In genomic region chr17:10389740-10390139, GRCm38 (mm10) we compare ENCODE assay signal across 8 mouse cellular contexts.
DNase-seq lines count a peak whose midpoint lies in the region; ATAC-seq and TF ChIP-seq lines count a peak whose summit lies in the region.

No protein-coding gene starts in this region.

- no peak overlapping the region for H3K9ac ChIP-seq in kidney, postnatal 0 days (ENCODE audit: low read depth, low read length)
- peak overlapping the region; percentile 52 for H3K9ac ChIP-seq in heart, embryonic 12.5 days
- H3K9ac ChIP-seq in limb, embryonic 13.5 days: no peak overlapping the region

- H3K27ac ChIP-seq in kidney, postnatal 0 days: peak overlapping the region; percentile 78
- H3K27ac ChIP-seq in brown adipose tissue, adult 24 weeks (replicated peaks; ENCODE audit: low read depth, low read length): peak overlapping the region; percentile 91
- peak overlapping the region; percentile 98 for H3K27ac ChIP-seq in heart, embryonic 12.5 days (ENCODE audit: poor library complexity, severe bottlenecking)
- H3K27ac ChIP-seq in limb, embryonic 13.5 days: peak overlapping the region; percentile 86; the same call in 1 of the 2 replicates

- H3K4me1 ChIP-seq in kidney, postnatal 0 days (replicated peaks; ENCODE audit: insufficient read depth, low read length): no peaks in the 10 kb centered on the region
- peaks cover 25% of the 10 kb centered on the region for H3K4me1 ChIP-seq in brown adipose tissue, adult 24 weeks (ENCODE audit: control insufficient read depth, insufficient read depth, insufficient read length, low read length)
- H3K4me1 ChIP-seq in heart, embryonic 12.5 days (replicated peaks): peaks cover 67% of the 10 kb centered on the region
- H3K4me1 ChIP-seq in limb, embryonic 13.5 days: peaks cover 10% of the 10 kb centered on the region

- H3K4me3 ChIP-seq in kidney, postnatal 0 days (replicated peaks; ENCODE audit: low read depth, low read length): no peak overlapping the region
- H3K4me3 ChIP-seq in brown adipose tissue, adult 24 weeks (ENCODE audit: insufficient read depth, low read depth, low read length): no peak overlapping the region
- no peak overlapping the region for H3K4me3 ChIP-seq in heart, embryonic 12.5 days
- no peak overlapping the region for H3K4me3 ChIP-seq in limb, embryonic 13.5 days

- no peak for DNase-seq in kidney, postnatal 0 days (ENCODE audit: low spot score)
- no peak for DNase-seq in kidney, adult 8-10 months
- no peak for DNase-seq in urinary bladder, postnatal 10 days (ENCODE audit: low spot score)
- no peak for DNase-seq in left cerebral cortex, postnatal 36 days (ENCODE audit: low spot score in 2 of 2)
- no peak for DNase-seq in layer of hippocampus, postnatal 10 days (ENCODE audit: low spot score in 2 of 2)

- WGBS in kidney, postnatal 0 days: 77% methylated on average over 9 of the region's 9 CpGs
- WGBS in heart, embryonic 12.5 days: 53% methylated on average over 9 of the region's 9 CpGs
- 78% methylated on average over 9 of the region's 9 CpGs for whole genome bisulfite sequencing in limb, embryonic 13.5 days

- no peaks in the 10 kb centered on the region for H3K9me3 ChIP-seq in kidney, postnatal 0 days (replicated peaks; ENCODE audit: low read length)
- H3K9me3 ChIP-seq in heart, embryonic 12.5 days (replicated peaks): no peaks in the 10 kb centered on the region
- no peaks in the 10 kb centered on the region for H3K9me3 ChIP-seq in limb, embryonic 13.5 days

- intact Hi-C loops in left cerebral cortex, postnatal 36 days (cut with DNase I): loop anchor here (5.0 kb wide), 1 partner anchor 72 kb away; the partner anchor contains the start of gene Qk

- ATAC-seq in kidney, postnatal 0 days (replicated peaks; ENCODE audit: low FRiP score, low read depth): peak; percentile 15
- ATAC-seq in heart, embryonic 12.5 days (ENCODE audit: insufficient number of reproducible peaks, low FRiP score): 0 out of 2 replicates have a peak, but pooled peaks have one; percentile 0
- ATAC-seq in limb, embryonic 13.5 days (ENCODE audit: low FRiP score, low read depth): no peak

- H3K36me3 ChIP-seq in kidney, postnatal 0 days (ENCODE audit: insufficient read depth, low read length): no peaks in the 10 kb centered on the region
- no peaks in the 10 kb centered on the region for H3K36me3 ChIP-seq in heart, embryonic 12.5 days
- H3K36me3 ChIP-seq in limb, embryonic 13.5 days: no peaks in the 10 kb centered on the region

- TF ChIP-seq CTCF in kidney, postnatal 0 days (IDR thresholded peaks at IDR 0.05; ENCODE audit: low read depth): no peak

- H3K27me3 ChIP-seq in kidney, postnatal 0 days (ENCODE audit: insufficient read depth, low read length): no peaks in the 10 kb centered on the region
- no peaks in the 10 kb centered on the region for H3K27me3 ChIP-seq in heart, embryonic 12.5 days (replicated peaks)
- no peaks in the 10 kb centered on the region for H3K27me3 ChIP-seq in limb, embryonic 13.5 days

- H3K4me2 ChIP-seq in kidney, postnatal 0 days (ENCODE audit: low read length): no peak overlapping the region
- peak overlapping the region; percentile 55; the same call in 1 of the 2 replicates for H3K4me2 ChIP-seq in heart, embryonic 12.5 days
- no peak overlapping the region for H3K4me2 ChIP-seq in limb, embryonic 13.5 days (replicated peaks)
